Mouse (Mus musculus) neural tube, embryonic 14.5 days (tissue): ENCODE data around the gene Spg7. TPM values are rescaled to one million over a fixed set of nuclear protein-coding genes. Genes with fewer than 3 reads are reported as not detected.

ENCODE experiments used
- ATAC-seq: fragments of 200-750 bp; cut with Nextera tagmentation; 2 replicates; pipeline ENCODE4 v1.8.0; 2017; ENCODE audit warnings: low read depth, mild to moderate bottlenecking, moderate TSS enrichment, moderate library complexity
- H3K27ac ChIP-seq: fragments of 300-500 bp; sonication (generic); 2 replicates; pipeline ENCODE4 v1.5.1; 2014; ENCODE audit warnings: low read depth, mild to moderate bottlenecking, control low read depth, low read length, moderate library complexity, mixed read lengths
- H3K27me3 ChIP-seq: fragments of 300-500 bp; sonication (generic); 2 replicates; pipeline ENCODE4 v1.6.1; 2014; ENCODE audit warnings: low read length; ENCODE audit not compliant: control insufficient read depth, insufficient read depth
- H3K36me3 ChIP-seq: fragments of 300-500 bp; sonication (generic); 2 replicates; pipeline ENCODE4 v1.6.1; 2014; ENCODE audit warnings: low read length, mixed read lengths; ENCODE audit not compliant: control insufficient read depth, insufficient read depth
- H3K4me1 ChIP-seq: fragments of 300-500 bp; sonication (generic); 2 replicates; pipeline ENCODE4 v1.6.1; 2014; ENCODE audit warnings: low read length; ENCODE audit not compliant: control insufficient read depth, insufficient read depth
- H3K4me2 ChIP-seq: fragments of 300-500 bp; sonication (generic); 2 replicates; pipeline ENCODE4 v1.6.1; 2014; ENCODE audit warnings: mild to moderate bottlenecking, low read depth, low read length, control low read depth
- H3K4me3 ChIP-seq: fragments of 300-500 bp; sonication (generic); 2 replicates; pipeline ENCODE4 v1.5.1; 2014; ENCODE audit warnings: low read depth, low read length, control low read depth, mixed read lengths
- H3K9ac ChIP-seq: fragments of 300-500 bp; sonication (generic); replicated peaks from 2 replicates; pipeline ENCODE4 v1.6.1; 2014; ENCODE audit warnings: low read depth, mild to moderate bottlenecking, control low read depth, low read length, mixed read lengths
- H3K9me3 ChIP-seq: fragments of 300-500 bp; sonication (generic); 2 replicates; pipeline ENCODE4 v1.6.1; 2016; ENCODE audit warnings: low read length; ENCODE audit not compliant: control insufficient read depth
- WGBS: fragments of 180-500 bp; shearing (Covaris S2); extraction: QIAGEN DNeasy Blood & Tissue Kit; methylation state at CpG from one replicate; pipeline ENCODE4 v1.1.7; 2014; 5-methylcytosine and 5-hydroxymethylcytosine counted together
- polyA plus RNA-seq: library from polyadenylated mRNA; unstranded; fragments of >200 nt; fragmentation: Nextera tagmentation; extraction: Ambion mirVana; gene quantifications from 2 replicates; pipeline ENCODE4 v1.2.1, GENCODE M21; 2014

Spg7 gene
- polyA plus RNA-seq, 1 experiment from 2014 or later: 43.4 TPM

GRCm38 (mm10) chr8:123108953-123109352 lies 46.2 kb downstream of the Spg7 start:
- peaks cover 16% of the 10 kb centered on the region for H3K36me3 ChIP-seq
- no peak overlapping the region for H3K27ac ChIP-seq
- H3K4me1 ChIP-seq: peaks cover 2% of the 10 kb centered on the region; the same call in 1 of the 2 replicates
- WGBS: 86% methylated on average over 5 of the region's 5 CpGs
- H3K9me3 ChIP-seq: no peaks in the 10 kb centered on the region
- no peak overlapping the region for H3K4me2 ChIP-seq
- no peaks in the 10 kb centered on the region for H3K27me3 ChIP-seq
- no peak overlapping the region for H3K4me3 ChIP-seq
- no peak overlapping the region for H3K9ac ChIP-seq
- no peak for ATAC-seq

DNA sequence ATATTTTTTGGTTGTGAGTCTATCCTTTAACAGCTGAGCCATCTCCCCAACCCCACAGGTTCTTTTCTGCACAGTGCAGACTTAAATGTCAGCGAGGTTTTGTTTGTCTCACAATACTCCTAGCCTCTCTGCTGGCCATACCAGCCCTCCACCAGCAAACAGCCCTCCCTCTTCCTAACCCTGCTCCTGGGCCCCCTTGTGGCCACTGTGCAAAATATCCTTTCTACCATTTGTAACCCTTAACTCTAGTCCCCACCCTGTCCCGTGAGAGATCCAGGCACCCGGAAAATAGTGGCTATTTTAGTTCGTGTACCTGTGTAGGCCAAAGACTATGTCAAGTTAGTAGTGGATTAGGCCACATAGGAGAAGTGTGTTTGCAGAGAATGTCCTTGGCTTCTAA lies 47.9 kb downstream of the Spg7 start:
- H3K27me3 ChIP-seq: peaks cover under 1% of the 10 kb centered on the region
- H3K9me3 ChIP-seq: no peaks in the 10 kb centered on the region
- H3K9ac ChIP-seq: no peak overlapping the region
- H3K36me3 ChIP-seq: no peaks in the 10 kb centered on the region
- 19% methylated on average over 4 of the region's 4 CpGs for WGBS
- no peaks in the 10 kb centered on the region for H3K4me1 ChIP-seq
- ATAC-seq: no peak; the same call in 1 of the 2 replicates
- no peak overlapping the region for H3K4me2 ChIP-seq
- no peak overlapping the region for H3K27ac ChIP-seq
- H3K4me3 ChIP-seq: no peak overlapping the region

DNA sequence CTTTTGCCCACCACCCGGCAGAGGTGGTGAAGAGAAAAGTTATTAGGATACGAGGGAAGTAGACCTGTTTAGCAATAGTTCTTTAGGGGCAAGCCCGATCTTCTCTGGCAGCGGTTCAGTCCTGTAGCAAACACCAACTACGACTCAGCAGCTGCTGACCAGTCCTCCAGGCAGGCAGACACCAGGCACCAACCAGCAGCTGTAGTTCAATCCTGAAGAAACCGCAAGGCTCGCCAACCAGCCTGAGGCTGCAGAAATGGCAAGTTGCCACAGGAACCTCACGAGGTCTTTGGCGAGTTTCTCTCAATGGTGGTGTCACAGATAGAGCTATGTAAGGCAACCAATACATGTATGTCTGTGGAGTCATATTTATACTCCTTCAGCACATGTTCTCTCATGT lies 50.1 kb downstream of the Spg7 start:
- Histone ChIP-seq H3K27me3 (peaks cover 18% of the 10 kb centered on the region), H3K4me3 (no peak overlapping the region), H3K4me1 (peaks cover 11% of the 10 kb centered on the region; the same call in 1 of the 2 replicates), H3K36me3 (no peaks in the 10 kb centered on the region), H3K9ac (no peak overlapping the region), H3K27ac (no peak overlapping the region), H3K4me2 (no peak overlapping the region), H3K9me3 (no peaks in the 10 kb centered on the region)
- ATAC-seq: no peak
- WGBS: 83% methylated on average over 9 of the region's 9 CpGs

GRCm38 (mm10) chr8:123113908-123114469 lies 51.2 kb downstream of the Spg7 start:
- no peak for ATAC-seq
- Histone ChIP-seq H3K9me3 (no peaks in the 10 kb centered on the region), H3K27ac (no peak overlapping the region), H3K9ac (no peak overlapping the region), H3K4me3 (no peak overlapping the region), H3K4me2 (no peak overlapping the region), H3K4me1 (peaks cover 13% of the 10 kb centered on the region; the same call in 1 of the 2 replicates), H3K36me3 (no peaks in the 10 kb centered on the region), H3K27me3 (peaks cover 27% of the 10 kb centered on the region)
- WGBS: 64% methylated on average over 2 of the region's 2 CpGs

- Histone ChIP-seq H3K4me2 (no peak overlapping the region), H3K9ac (no peak overlapping the region), H3K36me3 (no peaks in the 10 kb centered on the region), H3K27me3 (peaks cover 33% of the 10 kb centered on the region), H3K9me3 (no peaks in the 10 kb centered on the region), H3K4me1 (peaks cover 13% of the 10 kb centered on the region; the same call in 1 of the 2 replicates), H3K27ac (no peak overlapping the region), H3K4me3 (no peak overlapping the region)
- ATAC-seq: no peak
- 79% methylated on average over 3 of the region's 3 CpGs for WGBS
These were observed 51.9 kb downstream of the Spg7 start for GRCm38 (mm10) chr8:123114644-123115043.

DNA sequence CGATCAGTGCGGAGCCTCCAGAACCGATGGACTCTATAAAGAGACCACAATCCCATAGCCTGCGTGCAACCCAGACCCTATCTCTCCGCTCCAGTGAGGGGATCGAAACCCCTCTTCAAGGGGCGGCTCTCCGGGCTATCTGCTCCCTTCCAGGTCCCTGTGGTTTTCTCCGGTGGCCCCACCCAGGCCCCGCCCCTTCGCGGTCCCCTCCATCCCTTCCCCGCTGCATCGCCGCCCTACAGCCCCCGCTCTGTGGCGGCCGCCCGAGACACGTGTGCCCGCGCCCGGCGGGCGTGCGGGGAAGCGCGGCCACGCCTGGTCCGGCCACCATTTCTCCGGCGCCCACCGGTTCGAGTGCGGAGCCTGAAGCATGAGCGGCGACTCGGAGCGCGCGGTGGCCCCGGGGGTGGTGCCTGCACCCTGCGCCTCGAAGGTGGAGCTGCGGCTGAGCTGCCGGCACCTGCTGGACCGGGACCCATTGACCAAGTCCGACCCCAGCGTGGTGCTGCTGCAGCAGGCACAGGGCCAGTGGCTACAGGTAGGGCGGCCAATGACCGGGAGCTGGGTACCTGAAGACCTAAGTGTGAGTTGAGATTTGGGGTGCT lies 54.5 kb downstream of the Spg7 start, which contains the start of gene Cpne7:
Gene Cpne7, plus strand, starts transcription at position 248 of the 605 bp plus-strand sequence.
- H3K9ac ChIP-seq: peak within 1 kb of the TSS; percentile 50
- peaks cover 34% of the 10 kb centered on the region for H3K27me3 ChIP-seq
- ATAC-seq: no peak
- H3K4me3 ChIP-seq: peak within 1 kb of the TSS; percentile 35
- H3K4me1 ChIP-seq: peaks cover 13% of the 10 kb centered on the region; the same call in 1 of the 2 replicates
- peak within 1 kb of the TSS; percentile 70 for H3K4me2 ChIP-seq
- no peak within 1 kb of the TSS for H3K27ac ChIP-seq
- H3K36me3 ChIP-seq: no peaks in the 10 kb centered on the region
- no peaks in the 10 kb centered on the region for H3K9me3 ChIP-seq
- WGBS: 2% methylated on average over 51 of the region's 51 CpGs

DNA sequence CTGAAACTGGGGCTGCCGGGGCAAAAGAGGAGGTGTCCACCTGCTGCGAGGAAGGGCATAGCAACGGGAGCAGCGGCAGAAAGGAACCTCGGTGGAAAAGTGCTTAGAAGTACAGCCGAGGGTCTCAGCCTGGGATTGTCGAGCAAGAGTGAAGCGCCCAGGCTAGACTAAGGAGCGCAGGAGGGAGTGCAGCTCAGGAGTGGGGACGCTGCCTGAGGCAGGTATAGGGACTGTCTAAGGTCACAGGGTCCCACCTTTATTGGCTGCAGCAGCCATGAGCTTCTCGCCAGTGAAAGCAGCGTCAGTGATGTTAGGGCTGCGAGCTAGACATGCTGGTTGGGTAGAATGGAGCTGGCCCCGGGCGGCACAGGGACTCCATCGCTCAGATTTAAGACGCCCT lies 55.0 kb downstream of the Spg7 start:
- Histone ChIP-seq H3K9me3 (no peaks in the 10 kb centered on the region), H3K4me3 (peak overlapping the region; percentile 35), H3K9ac (peak overlapping the region; percentile 50; the same call in 1 of the 2 replicates), H3K36me3 (no peaks in the 10 kb centered on the region), H3K27me3 (peaks cover 34% of the 10 kb centered on the region), H3K27ac (no peak overlapping the region), H3K4me2 (peak overlapping the region; percentile 70), H3K4me1 (peaks cover 13% of the 10 kb centered on the region; the same call in 1 of the 2 replicates)
- ATAC-seq: no peak
- WGBS: 2% methylated on average over 17 of the region's 17 CpGs

DNA sequence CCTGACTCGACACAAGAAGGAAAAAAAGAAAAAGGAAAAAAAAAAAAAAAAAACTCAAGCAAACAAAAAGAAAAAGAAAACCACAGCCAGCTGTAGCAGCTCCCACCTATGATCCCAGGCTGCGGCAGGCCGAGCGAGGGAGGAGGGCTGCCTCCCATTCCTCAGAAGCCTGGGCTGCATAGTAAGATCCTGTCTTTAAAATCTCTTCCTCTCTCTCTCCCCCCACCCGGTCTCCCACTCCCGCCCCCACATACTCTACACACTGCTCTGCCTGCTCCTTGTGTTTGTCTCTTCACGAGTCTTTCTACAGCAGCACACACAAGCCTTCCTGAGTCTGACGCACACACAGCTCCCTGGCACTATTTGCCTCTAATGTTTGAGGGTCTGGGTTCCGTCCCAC lies 59.3 kb downstream of the Spg7 start:
- Histone ChIP-seq H3K4me3 (no peak overlapping the region), H3K4me2 (no peak overlapping the region), H3K27me3 (peaks cover 23% of the 10 kb centered on the region), H3K27ac (no peak overlapping the region), H3K36me3 (no peaks in the 10 kb centered on the region), H3K9me3 (no peaks in the 10 kb centered on the region), H3K9ac (no peak overlapping the region), H3K4me1 (peaks cover 10% of the 10 kb centered on the region; the same call in 1 of the 2 replicates)
- no peak for ATAC-seq
- WGBS: 72% methylated on average over 9 of the region's 9 CpGs

DNA sequence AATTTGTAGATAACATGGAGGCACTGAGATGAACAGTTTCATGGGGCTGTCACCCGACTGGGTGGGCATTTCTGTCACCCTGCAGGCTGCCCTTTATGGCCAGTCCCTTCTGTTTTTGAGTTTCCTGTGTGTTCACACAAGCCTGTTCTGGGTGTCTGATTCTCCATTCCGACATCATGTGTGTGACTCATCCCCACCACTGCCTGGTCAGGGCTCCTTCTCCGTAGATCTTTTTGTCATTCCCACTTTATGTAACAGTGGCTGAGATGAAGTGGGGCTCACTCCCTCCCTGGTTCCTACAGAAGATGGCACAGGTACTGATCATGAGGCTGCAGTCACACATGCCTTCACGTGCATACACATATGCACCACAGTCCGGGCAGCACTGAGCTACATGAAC lies 59.9 kb downstream of the Spg7 start:
- H3K4me1 ChIP-seq: peaks cover 4% of the 10 kb centered on the region; the same call in 1 of the 2 replicates
- peaks cover 18% of the 10 kb centered on the region for H3K27me3 ChIP-seq
- WGBS: 77% methylated on average over 5 of the region's 5 CpGs

More for the DNA sequence above, 59.9 kb downstream of the Spg7 start:
- Histone ChIP-seq H3K36me3 (no peaks in the 10 kb centered on the region), H3K27ac (no peak overlapping the region), H3K4me2 (no peak overlapping the region), H3K9me3 (no peaks in the 10 kb centered on the region), H3K9ac (no peak overlapping the region), H3K4me3 (no peak overlapping the region)
- no peak for ATAC-seq
